Mouse (Mus musculus) large intestine, adult 2 months (tissue): ENCODE results near the gene Ptprt. TPM values are rescaled to one million over a fixed set of nuclear protein-coding genes. Genes with fewer than 3 reads are reported as not detected.

Source experiments
- DNase-seq: peaks from one replicate; pipeline ENCODE4 v3.0.0-alpha.2; 2012; ENCODE audit warnings: low read depth, low spot score
- WGBS: fragments of 180-500 bp; shearing (Covaris S2); methylation state at CpG from one replicate; pipeline ENCODE4 v1.1.7; 2018; 5-methylcytosine and 5-hydroxymethylcytosine counted together
- polyA plus RNA-seq: library from polyadenylated mRNA; depleted of rRNA; stranded (reverse); fragments of >200 nt; gene quantifications from 2 replicates; pipeline ENCODE4 v1.2.3, GENCODE M21; 2012

Gene Ptprt
- polyA plus RNA-seq, 1 experiment: 0.69 TPM

DNA sequence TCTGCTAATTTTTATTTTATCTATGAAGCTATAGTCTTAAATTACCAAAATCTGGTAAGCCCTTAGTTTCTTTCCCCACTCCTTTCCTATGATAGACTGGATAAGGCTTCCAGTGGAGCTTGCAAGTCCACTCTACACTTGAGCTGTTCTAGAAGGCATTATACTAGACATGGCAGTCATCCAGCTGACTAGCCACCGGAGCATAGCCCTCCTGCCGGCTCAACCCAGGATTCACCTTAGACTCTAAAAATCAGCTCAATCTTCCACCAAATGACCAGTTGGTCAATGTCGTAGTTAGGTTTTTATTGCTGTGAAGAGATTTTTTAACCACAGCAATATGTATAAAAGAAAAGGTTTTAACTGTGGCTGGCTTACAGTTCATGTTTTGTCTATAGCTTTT, 608.1 kb downstream of the Ptprt start:
- no peak for DNase-seq
- 94% methylated on average over 3 of the region's 3 CpGs for WGBS

DNA sequence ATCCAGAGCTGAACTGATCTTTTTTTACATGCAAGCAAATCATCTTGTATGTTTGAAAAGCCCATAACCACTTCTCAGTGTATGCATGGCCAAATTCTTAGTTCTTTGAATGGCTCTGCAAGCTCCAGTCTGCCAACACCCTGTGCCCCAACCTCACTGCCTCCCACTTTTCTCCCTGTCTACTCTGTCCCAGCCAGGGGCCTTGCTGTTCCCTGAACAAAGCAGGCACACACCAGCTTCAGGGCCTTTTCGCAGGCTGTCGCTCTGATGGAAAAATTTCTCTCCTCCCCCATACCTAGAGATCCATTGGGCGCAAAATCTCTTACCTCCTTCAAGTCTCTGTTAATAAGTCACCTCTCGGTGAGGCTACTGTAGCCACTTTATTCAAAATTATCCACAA, 610.7 kb downstream of the Ptprt start:
- DNase-seq: no peak
- WGBS: 87% methylated on average over 4 of the region's 4 CpGs

DNA sequence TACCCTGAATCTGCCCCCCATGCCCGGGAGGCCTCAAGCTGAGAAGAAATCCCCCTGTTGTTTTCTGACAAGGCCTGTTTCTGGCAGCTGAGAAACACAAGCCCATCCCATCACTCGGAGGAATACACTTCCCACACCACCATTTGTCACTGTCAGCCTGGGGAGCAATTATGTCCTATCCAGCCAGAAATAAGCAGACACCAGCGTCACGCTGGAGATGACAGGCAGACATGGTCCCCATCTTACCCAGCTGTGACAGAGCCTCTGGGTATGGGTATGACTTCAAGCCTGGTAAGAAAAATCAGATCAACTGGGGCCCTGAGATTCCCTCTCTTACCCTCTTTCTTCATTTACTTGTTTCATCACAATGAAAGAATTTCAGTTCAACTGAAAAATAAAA, 625.3 kb downstream of the Ptprt start:
- no peak for DNase-seq
- WGBS: 66% methylated on average over 4 of the region's 4 CpGs

DNA sequence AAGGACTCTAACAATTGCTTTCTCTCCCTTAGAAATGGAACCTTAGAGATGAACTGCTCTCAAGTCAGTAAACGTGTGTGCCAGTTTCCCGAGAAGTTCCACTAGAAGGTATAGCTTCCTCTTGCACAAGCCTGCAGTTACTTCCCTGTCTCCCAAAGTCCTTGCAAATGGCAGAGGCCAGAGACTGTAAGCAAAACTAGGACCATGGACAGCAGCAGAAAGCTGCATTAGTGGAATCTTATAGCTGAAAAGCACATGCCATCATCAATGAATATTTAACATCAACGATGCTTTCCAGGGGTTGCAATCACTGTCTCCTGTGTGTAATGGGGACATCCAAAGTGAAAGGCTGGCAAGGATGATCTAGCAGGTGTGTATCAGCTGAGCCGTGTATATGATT, 629.3 kb downstream of the Ptprt start:
- no peak for DNase-seq
- WGBS: 61% methylated on average over 4 of the region's 4 CpGs

DNA sequence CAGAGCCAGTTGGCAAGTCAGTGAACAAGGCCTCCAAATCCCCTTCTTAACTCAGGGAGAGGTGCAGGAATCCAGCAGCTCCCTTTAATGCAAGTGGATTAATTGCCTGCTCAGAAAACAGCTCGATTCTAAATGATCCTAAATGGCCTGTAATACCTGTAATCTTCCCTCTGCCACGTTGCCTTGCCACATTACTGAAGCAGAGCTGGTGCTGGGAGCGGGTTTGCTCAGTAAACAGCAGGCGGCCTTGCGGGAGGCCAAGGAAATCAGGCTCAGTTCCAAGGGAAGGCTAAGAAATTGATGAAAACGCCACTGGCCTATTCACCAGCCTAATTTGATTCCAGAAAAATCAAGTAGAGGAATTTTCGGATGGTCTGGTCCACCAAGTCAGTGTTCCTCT, 659.9 kb downstream of the Ptprt start:
- no peak for DNase-seq
- WGBS: 36% methylated on average over 7 of the region's 7 CpGs

DNA sequence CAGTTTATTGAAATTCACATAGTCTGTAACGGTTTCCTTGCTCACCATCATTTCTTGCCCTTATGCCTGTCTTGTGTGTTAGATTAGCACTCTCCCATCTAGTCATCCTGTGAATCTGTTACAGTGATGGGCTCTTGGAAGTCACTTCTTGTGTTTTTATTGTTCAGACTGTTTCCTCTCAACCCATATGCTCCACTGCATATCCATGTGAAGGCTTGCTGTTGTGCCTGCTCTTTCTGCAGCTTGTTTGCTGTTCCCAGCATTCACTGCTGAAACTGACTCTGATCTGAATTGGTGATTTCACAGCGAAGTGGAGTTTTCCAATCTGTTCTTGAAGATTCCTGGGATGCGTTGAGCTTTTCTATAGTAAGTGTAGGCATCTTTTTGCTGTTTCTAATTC, 678.6 kb downstream of the Ptprt start:
- DNase-seq: no peak
- WGBS: 70% methylated on average over 3 of the region's 3 CpGs

DNA sequence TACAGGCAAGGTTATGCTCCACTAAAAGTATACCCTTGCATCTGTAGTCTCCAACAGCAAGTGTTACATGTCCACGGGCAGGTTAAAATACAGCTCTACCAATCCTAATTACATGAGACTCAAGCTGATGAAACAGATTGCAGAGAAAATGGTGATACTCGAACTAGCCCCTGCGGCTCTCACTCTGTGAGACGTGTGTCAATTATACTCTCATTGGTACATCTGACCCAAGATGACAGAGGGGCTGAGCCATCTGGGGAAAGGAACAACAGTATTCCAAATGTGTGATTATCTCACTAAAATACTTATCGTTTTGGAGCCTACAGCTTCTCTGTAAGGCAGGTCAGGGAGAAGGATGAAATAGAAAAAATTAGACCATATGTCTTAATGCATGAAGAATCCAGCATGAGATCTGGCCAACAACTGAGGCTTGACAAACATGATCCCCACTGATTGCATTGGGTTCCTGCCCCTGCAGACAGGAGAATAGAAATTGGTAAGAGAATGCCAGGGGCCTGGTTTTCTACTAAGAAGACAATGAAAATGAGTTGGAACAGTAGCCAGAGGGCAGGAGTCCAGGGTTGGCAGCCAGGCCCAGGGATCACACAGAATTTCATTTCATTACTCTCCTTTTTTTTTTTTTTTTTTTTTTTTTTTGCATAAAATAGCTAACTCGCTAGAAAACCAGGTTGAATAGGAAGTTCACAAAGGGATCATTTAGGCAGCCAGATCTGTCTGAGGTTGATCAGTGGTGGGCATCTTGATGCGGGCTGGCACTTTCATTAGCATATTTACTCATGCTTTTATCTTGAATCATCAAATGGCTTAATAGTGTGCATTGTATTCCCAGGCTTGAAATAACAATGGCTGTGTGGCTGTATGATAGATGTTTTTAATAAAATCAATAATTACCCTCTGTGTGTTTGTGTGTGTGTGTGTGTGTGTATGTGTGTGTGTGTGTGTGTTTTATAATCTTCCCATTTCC, 699.5 kb downstream of the Ptprt start:
- no peak for DNase-seq
- 85% methylated on average over 7 of the region's 7 CpGs for WGBS

DNA sequence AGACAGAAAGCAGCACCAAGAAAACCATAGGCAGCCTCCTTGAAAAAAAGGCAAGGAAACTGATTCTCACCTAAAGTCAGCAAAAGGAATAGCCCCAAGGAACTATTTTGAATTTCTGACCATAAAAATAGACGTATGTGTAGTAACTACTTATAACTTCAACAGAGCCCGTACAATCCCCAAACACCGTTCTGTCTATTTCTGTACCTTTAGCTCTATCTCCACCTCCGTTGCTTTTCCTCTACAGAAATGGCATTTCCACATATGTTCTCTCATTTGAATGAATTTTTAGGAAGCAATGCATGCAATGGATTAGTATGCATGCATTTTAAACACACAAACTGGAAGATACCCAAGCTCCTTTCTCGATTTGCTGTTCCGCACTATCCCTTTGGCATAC, 715.5 kb downstream of the Ptprt start:
- DNase-seq: no peak

DNA sequence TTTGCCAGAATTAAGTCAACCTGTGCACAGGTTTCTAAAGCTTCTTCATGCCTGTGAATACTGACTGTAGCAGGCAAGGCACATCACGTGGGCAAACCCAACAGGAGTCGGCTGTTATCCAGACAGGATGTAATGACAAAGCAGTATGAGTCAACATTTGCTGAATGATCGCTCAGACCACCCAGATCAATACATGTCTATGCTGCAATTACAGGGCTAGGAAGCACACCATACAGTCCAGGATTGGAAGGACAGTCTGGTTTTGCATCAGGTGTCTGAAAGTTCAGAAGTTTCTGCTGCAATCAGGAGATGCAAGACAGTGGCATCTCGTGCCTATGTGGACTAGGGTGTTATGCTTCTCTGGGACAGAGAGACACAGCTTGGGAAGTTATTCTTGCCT, 716.3 kb downstream of the Ptprt start:
- DNase-seq: no peak
- 69% methylated on average over 4 of the region's 4 CpGs for WGBS

More for the DNA sequence above, 715.5 kb downstream of the Ptprt start:
- WGBS: 89% methylated on average over 6 of the region's 6 CpGs

DNA sequence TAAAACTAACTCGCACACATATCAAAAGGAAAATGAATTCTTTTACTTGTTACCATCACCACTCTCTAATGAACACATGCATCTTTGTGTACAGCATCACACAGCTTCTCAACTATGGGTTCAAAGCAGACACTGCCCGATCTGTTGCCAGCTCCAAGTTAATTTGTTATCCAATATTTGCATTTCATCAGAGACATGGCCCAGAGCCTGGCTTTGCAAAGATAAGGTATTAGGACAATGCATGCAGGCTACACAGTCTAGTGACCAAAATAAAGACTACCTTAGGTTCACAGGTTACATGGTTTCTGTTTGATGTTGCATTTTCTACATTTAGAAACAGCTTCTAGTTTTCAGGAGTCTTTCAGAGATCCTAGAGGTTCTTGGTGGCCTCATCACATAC, 719.0 kb downstream of the Ptprt start:
- WGBS: 58% methylated on average over 2 of the region's 2 CpGs
- DNase-seq: no peak

DNA sequence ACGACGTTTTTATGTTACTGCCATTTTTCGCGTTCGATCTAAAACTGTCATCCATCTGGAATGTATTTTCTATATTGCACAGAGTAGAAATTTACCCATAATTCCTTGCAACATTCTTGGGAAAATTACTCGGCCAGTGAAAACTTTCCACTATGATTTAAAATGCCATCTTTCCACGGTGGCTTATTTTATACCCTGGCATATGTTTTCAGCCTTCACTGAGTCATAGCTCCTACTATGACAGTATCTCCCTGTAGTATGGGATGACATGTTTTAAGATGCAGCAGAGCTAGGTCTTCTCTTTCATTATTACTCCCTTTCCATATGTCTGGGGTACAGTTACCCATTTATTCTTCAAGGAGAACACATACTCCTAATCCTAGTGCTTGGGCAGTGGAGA, 753.7 kb downstream of the Ptprt start:
- no peak for DNase-seq
- WGBS: 86% methylated on average over 7 of the region's 7 CpGs

DNA sequence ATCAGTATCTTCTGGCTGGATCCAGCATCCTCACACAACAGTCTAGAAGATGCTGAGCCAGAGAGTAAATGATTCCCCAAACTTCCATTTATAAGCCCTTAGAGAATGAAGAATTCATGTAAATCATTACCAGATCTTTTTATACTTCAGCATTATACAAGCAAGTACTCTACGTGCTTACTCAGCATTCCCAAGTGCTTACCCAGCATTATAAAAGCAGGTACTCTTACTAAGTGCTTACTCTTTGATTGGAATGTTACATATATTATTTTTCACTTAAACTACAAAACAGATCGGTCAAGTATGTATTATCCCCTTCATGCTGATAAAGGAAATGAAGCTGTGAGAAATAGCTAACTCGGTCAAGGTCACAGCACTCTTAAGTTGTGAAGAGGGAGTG, 758.8 kb downstream of the Ptprt start:
- DNase-seq: no peak

DNA sequence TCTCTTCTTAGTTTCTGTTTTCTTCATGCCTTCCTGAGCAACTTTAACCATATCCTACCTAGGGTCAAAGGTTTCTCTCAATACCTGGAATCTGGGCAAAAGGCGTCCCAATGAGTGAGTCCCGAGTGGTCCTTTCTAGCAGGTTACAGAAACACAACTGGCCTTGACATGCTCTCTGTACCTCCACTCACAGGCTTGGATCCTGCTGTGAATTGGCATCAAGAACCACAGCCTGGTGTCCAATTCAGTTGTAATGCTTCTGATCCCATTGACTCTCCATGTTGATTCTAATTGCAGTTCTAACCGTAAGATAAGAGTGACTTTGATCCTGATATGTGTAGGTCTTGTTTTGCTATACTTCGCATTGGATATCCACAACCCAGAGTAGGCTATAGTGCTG, 776.5 kb downstream of the Ptprt start:
- WGBS: 92% methylated on average over 4 of the region's 4 CpGs
- DNase-seq: no peak

More for the DNA sequence above, 758.8 kb downstream of the Ptprt start:
- 65% methylated on average over 3 of the region's 3 CpGs for WGBS

DNA sequence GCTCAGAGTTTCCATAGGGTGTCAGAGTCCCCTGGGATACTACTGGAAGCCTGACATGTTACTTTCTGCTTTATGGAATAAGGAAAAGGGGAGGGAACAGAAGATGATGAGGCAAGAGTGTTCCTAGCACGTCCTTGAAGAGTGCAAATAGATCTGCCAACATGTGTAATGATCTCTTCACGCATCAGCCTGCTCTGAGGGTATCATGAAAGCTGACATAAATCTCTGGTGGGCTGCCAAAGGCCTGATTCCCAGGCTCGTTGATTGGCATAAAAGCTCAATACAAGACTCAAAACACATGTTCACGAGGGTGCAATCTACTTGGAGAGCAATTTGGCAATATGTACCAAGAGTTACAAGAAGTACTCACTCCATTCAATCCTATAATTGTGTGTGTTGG, 778.4 kb downstream of the Ptprt start:
- DNase-seq: no peak
- WGBS: 47% methylated on average over 4 of the region's 4 CpGs

DNA sequence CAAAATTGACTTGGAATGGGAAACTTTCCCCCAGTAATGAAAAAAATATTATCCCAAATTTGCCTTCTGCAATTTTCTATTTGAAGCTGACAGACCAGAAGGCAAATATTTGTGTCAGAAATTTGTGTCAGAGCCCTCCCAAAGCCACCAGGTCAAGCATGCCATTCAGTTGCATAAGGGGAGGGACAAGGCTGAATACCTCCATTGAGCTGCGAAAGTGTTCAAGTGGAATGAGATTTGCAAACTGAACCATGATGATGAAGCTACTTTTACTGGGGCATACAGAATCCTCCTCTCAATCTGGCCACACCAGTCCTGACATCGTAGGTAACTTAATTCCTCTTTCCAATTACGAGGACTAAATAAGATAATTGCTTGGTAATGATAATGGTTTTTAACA, 780.0 kb downstream of the Ptprt start:
- WGBS: 78% methylated on average over 3 of the region's 3 CpGs
- DNase-seq: no peak

DNA sequence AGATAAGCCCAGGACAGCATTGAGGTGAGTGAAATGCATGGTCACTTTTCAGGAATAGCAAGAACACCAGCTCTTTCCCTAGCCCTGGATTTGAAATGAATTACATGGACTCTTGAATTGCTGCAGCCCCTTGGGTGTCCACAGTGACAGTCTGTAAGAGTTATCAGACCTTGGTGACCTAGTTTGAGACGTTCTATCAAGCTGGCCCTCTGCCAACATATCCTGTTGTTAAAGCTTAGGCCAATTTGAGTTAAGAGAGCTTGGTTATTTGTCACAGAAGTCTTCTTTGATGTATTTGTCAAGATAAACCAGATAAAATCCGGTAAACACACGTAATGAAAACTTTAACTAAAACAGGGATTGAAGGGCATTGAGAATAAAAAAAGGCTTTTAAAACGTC, 795.7 kb downstream of the Ptprt start:
- WGBS: 38% methylated on average over 4 of the region's 4 CpGs
- no peak for DNase-seq

DNA sequence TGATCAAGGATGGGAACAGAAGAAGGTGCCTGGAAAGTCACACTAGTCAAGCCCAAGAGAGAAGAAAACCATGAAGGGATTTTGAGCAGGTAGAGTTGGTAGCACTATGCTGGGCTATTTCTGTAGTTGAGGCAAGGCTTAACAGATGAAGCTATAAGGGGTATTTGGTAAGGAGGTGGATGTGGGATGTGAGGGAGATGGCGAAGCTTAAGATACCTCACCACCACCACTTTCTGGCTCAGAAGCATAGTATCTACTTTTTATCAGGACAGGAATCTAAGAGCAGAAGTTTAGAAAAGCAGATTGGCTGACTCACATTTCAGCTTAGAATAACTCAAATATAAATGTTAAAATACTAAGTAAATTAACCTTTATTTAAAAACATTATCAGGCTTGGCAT, 802.1 kb downstream of the Ptprt start:
- WGBS: 93% methylated on average over 1 of the region's 1 CpGs
- no peak for DNase-seq

DNA sequence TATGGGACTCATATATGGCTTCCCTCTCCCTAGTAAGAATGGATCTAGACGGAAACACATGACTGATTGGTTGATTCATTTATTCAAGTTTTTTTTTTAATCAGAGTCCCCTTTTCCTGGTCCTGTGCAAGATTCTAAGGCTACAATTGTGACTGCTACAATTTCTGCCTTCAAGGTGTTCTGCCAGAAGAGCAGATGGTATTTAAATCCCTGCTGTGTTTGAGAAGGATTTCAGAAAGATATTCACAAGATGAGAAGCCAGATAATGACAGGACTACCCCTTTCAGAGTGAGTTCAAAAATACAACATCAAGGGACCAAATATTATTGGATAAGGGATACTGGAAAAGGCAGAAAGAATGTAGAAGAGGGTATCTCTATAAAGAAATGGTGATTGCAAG, 802.6 kb downstream of the Ptprt start:
- no peak for DNase-seq
- 88% methylated on average over 1 of the region's 1 CpGs for WGBS

DNA sequence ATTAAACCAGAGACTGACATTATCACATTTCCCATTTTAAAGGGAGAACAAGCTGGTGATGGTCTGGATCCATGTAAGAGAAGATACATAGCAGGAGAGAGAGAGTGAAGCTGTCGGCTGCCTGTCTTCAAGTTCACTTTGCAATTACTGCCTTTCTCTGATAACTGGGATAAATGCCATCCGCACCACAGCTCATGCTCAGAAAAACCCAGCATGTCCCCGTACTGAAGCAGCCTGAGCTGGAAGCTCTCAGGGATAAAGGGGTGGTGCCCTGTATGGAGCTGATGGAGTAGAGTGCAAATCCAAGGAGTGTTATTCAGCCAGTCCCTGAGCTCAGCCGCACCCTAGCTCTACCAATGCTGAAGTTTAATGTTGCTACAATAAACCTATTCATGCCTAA, 825.9 kb downstream of the Ptprt start:
- no peak for DNase-seq
- 70% methylated on average over 4 of the region's 4 CpGs for WGBS

DNA sequence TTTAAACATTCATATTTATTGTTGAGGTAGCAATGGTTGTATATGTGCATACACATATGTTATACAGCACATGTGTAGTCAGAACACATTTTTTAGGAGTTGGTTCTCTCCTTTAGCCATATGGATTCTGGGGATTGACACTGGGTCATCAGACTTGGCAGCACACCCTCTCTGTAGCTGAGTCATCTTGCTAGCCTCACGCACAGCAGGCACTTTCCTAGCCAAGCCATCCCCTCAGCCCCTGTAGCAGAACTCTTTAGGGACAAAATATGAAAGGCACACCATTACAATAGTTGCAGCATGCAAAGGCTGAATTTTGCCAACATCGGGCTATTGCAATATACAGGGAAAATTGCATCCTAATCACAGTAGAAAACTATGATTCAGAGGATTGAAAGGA, 827.1 kb downstream of the Ptprt start:
- DNase-seq: no peak
- 83% methylated on average over 2 of the region's 2 CpGs for WGBS

DNA sequence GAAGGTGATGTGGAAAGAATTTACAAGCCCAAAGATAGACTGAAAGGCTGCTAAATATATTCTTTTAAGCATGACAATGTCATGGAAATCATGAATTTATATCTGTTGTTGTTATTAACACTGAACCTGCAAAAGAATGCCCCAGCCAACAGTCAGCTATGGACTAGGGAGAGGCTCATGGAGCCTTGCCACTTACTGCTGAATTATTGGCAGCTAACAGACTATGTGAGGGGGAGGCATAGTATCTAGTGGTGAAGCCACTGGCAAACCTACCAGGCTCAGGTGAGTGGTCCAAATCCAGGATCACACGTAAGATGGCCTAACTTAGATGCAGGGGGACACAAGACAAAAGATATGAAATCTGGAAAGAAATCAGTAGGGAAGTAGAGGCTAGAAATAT, 847.6 kb downstream of the Ptprt start:
- 73% methylated on average over 1 of the region's 1 CpGs for WGBS
- DNase-seq: no peak
